Mouse (Mus musculus): ENCODE results near the gene Olfr558.

Gene Olfr558

GRCm38 (mm10) chr7:102701915-102702314 is at the start of gene Olfr558:
TSS of gene Olfr558 (plus strand) at chr7:102702215.
- DNase-seq = no peak

GRCm38 (mm10) chr7:102658523-102658922 is 43.5 kb upstream of the Olfr558 start, which contains the start of gene Olfr555:
TSS of gene Olfr555 (plus strand) at chr7:102658823.
- DNase-seq = no peak

GRCm38 (mm10) chr7:102664599-102664998 is 37.4 kb upstream of the Olfr558 start, which contains the start of gene Olfr556:
TSS of gene Olfr556 (plus strand) at chr7:102664899.
- no peak for DNase-seq

GRCm38 (mm10) chr7:102665378-102665777 is 36.6 kb upstream of the Olfr558 start:
- DNase-seq = no peak

- no peak for DNase-seq
Measured at GRCm38 (mm10) chr7:102676225-102676624, 25.8 kb upstream of the Olfr558 start.

- DNase-seq = no peak
Measured at GRCm38 (mm10) chr7:102681916-102682315, 20.1 kb upstream of the Olfr558 start.

- peak; percentile 74 to 87 for DNase-seq
Measured at GRCm38 (mm10) chr7:102686944-102687501, 15.0 kb upstream of the Olfr558 start, which contains the start of gene Trim68. TSS of gene Trim68 (minus strand) at chr7:102687327.

GRCm38 (mm10) chr7:102695358-102696125 is 6.5 kb upstream of the Olfr558 start, which contains the start of gene Olfr557:
TSS of gene Olfr557 (plus strand) at chr7:102695910.
- peak; percentile 12 to 45 for DNase-seq

GRCm38 (mm10) chr7:102698461-102698860 is 3.6 kb upstream of the Olfr558 start:
- peak; percentile 29 to 54 for DNase-seq

- no peak for DNase-seq
Measured at GRCm38 (mm10) chr7:102718970-102719369, 17.0 kb downstream of the Olfr558 start, which contains the start of gene Olfr33. TSS of gene Olfr33 (minus strand) at chr7:102719070.

GRCm38 (mm10) chr7:102727391-102727790 is 25.4 kb downstream of the Olfr558 start, which contains the start of gene Olfr559:
TSS of gene Olfr559 (minus strand) at chr7:102727491.
- no peak for DNase-seq

- DNase-seq = no peak
Measured at GRCm38 (mm10) chr7:102733793-102734192, 31.8 kb downstream of the Olfr558 start.

- DNase-seq = no peak
Measured at GRCm38 (mm10) chr7:102737705-102738104, 35.7 kb downstream of the Olfr558 start.

- peak in 1 of 2 experiments; percentile 2 for DNase-seq
Measured at GRCm38 (mm10) chr7:102752086-102752485, 50.1 kb downstream of the Olfr558 start.

GRCm38 (mm10) chr7:102759266-102759665 is 57.3 kb downstream of the Olfr558 start, which contains the start of the genes Olfr560 and Olfr78:
TSS of gene Olfr560 (minus strand) at chr7:102759366.
TSS of gene Olfr78 (minus strand) at chr7:102759471.
- no peak for DNase-seq

Data from cerebellum, postnatal 25 days (tissue).